Mouse (Mus musculus) ES-E14 (cell line): ENCODE data around the gene Eif3m. TPM values are rescaled to one million over a fixed set of nuclear protein-coding genes. Genes with fewer than 3 reads are reported as not detected.

Experiments used
- DNase-seq: peaks from one replicate; pipeline ENCODE4 v3.0.0-alpha.2; 2013; ENCODE audit warnings: low read depth, low spot score
- H3K27ac ChIP-seq: 2 replicates; pipeline ENCODE4 v1.5.1; 2012; ENCODE audit warnings: low read depth, mild to moderate bottlenecking, low read length, moderate library complexity, mixed read lengths; ENCODE audit not compliant: poor library complexity, insufficient read depth, severe bottlenecking
- H3K36me3 ChIP-seq: 2 replicates; pipeline ENCODE4 v1.6.1; 2012; ENCODE audit warnings: mild to moderate bottlenecking, low read length, moderate library complexity, mixed read lengths; ENCODE audit not compliant: control insufficient read depth, poor library complexity, insufficient read depth, severe bottlenecking
- H3K4me1 ChIP-seq, 2 experiments: fragments of 150-350 bp in 1 of 2; sonication (generic) in 1 of 2; 2 replicates each; pipeline ENCODE4 v1.6.1; 2012; ENCODE audit warnings: low read length in 2 of 2, mild to moderate bottlenecking in 1 of 2, mixed read lengths in 1 of 2; ENCODE audit not compliant: control insufficient read depth in 2 of 2, insufficient read depth in 2 of 2, poor library complexity in 1 of 2
- H3K4me3 ChIP-seq, 2 experiments: fragments of 150-350 bp in 1 of 2; sonication (generic) in 1 of 2; 2 replicates each; pipeline ENCODE4 v1.5.1; 2012; ENCODE audit warnings: low read length in 2 of 2, low read depth in 1 of 2, mild to moderate bottlenecking in 1 of 2, mixed read lengths in 1 of 2; ENCODE audit not compliant: insufficient read depth in 1 of 2, poor library complexity in 1 of 2, severe bottlenecking in 1 of 2
- H3K9ac ChIP-seq: 2 replicates; pipeline ENCODE4 v1.6.1; 2012; ENCODE audit warnings: low read depth, mild to moderate bottlenecking, low read length, mixed read lengths; ENCODE audit not compliant: poor library complexity, insufficient read depth, severe bottlenecking
- H3K9me3 ChIP-seq: fragments of 150-350 bp; sonication (generic); 2 replicates; pipeline ENCODE4 v1.6.1; 2012; ENCODE audit warnings: low read depth, mild to moderate bottlenecking, low read length; ENCODE audit not compliant: control insufficient read depth, insufficient read depth
- CHD2 ChIP-seq: IDR thresholded peaks from 2 replicates; pipeline ENCODE4 v1.6.1; 2014; ENCODE audit warnings: mild to moderate bottlenecking, low read depth, low read length, inconsistent platforms
- HCFC1 ChIP-seq: IDR thresholded peaks from 2 replicates; pipeline ENCODE4 v1.6.1; 2012; ENCODE audit warnings: low read length, inconsistent platforms, borderline replicate concordance; ENCODE audit not compliant: insufficient read depth
- MAFK ChIP-seq: IDR thresholded peaks from 2 replicates; pipeline ENCODE4 v1.6.1; 2014; ENCODE audit warnings: mild to moderate bottlenecking, low read depth, low read length, inconsistent platforms; ENCODE audit not compliant: insufficient read depth
- ZC3H11A ChIP-seq: IDR thresholded peaks from 2 replicates; pipeline ENCODE4 v1.6.1; 2012; ENCODE audit warnings: low read depth, mild to moderate bottlenecking, inconsistent platforms, low read length, borderline replicate concordance
- ZNF384 ChIP-seq: IDR thresholded peaks from 2 replicates; pipeline ENCODE4 v1.6.1; 2012; ENCODE audit warnings: low read depth, low read length, inconsistent platforms
- in situ Hi-C, 2 experiments: fragments of 600-800 bp; cut with MboI; formaldehyde crosslinking; loops; one replicate each; pipeline ENCODE4 v1.15.1; 2025; ENCODE audit warnings: low sequenced_read_pairs in 2 of 2, inconsistent platforms in 1 of 2; ENCODE audit not compliant: unreplicated experiment in 2 of 2
- total RNA-seq: library from RNA; depleted of rRNA; stranded (reverse); fragments of 300-350 nt; gene quantifications from 2 replicates; pipeline ENCODE4 v1.2.3, GENCODE M21; 2012

The Eif3m gene
- total RNA-seq, 1 experiment: 229 TPM

GRCm38 (mm10) chr2:105016192-105016966 lies 501 bp downstream of the Eif3m start:
- Histone ChIP-seq H3K4me1 (peaks cover 2 to 3% of the 10 kb centered on the region in 2 experiments; a peak in 2 of 4 replicates), H3K9me3 (no peaks in the 10 kb centered on the region), H3K4me3 (peak overlapping the region; percentile 87 to 96), H3K27ac (peak overlapping the region; percentile 15; the same call in 1 of the 2 replicates), H3K9ac (peak overlapping the region; percentile 94), H3K36me3 (peaks cover 16% of the 10 kb centered on the region)
- TF ChIP-seq HCFC1 (no peak), ZNF384 (no peak), MAFK (no peak), ZC3H11A (no peak)
- in situ Hi-C loops: no loop called here
- DNase-seq: no peak

- DNase-seq: no peak
Measured at GRCm38 (mm10) chr2:105007236-105007635, 9.6 kb downstream of the Eif3m start.

GRCm38 (mm10) chr2:104996201-104996600 lies 20.7 kb downstream of the Eif3m start:
- Histone ChIP-seq H3K27ac (no peak overlapping the region), H3K9me3 (no peaks in the 10 kb centered on the region), H3K9ac (no peak overlapping the region), H3K36me3 (peaks cover 2% of the 10 kb centered on the region), H3K4me3 (no peak overlapping the region), H3K4me1 (no peaks in the 10 kb centered on the region)
- TF ChIP-seq HCFC1: no peak
- TF ChIP-seq CHD2: no peak
- no peak for TF ChIP-seq ZNF384
- no peak for TF ChIP-seq MAFK
- TF ChIP-seq ZC3H11A: no peak
- DNase-seq: no peak
- in situ Hi-C loops: no loop called here

More at GRCm38 (mm10) chr2:105007236-105007635, 9.6 kb downstream of the Eif3m start:
- no peaks in the 10 kb centered on the region for H3K9me3 ChIP-seq
- H3K9ac ChIP-seq: no peak overlapping the region
- H3K4me1 ChIP-seq: no peaks in the 10 kb centered on the region
- in situ Hi-C loops: no loop called here
- no peak for TF ChIP-seq ZNF384
- no peak for TF ChIP-seq CHD2
- no peak overlapping the region for H3K4me3 ChIP-seq
- H3K36me3 ChIP-seq: peaks cover 29% of the 10 kb centered on the region
- no peak overlapping the region for H3K27ac ChIP-seq

GRCm38 (mm10) chr2:104994436-104994835 lies 22.4 kb downstream of the Eif3m start:
- no peaks in the 10 kb centered on the region for H3K4me1 ChIP-seq
- H3K4me3 ChIP-seq: no peak overlapping the region
- TF ChIP-seq MAFK: no peak
- no peak for TF ChIP-seq ZNF384
- TF ChIP-seq CHD2: no peak
- TF ChIP-seq ZC3H11A: no peak
- TF ChIP-seq HCFC1: no peak
- in situ Hi-C loops: no loop called here
- DNase-seq: no peak
- H3K9ac ChIP-seq: no peak overlapping the region
- no peaks in the 10 kb centered on the region for H3K9me3 ChIP-seq
- H3K27ac ChIP-seq: no peak overlapping the region
- peaks cover 2% of the 10 kb centered on the region for H3K36me3 ChIP-seq
